Mouse (Mus musculus) v-Abl transformed pro-B cells (cell line): ENCODE measurements around the gene Dusp12.

ENCODE experiments used
- in situ Hi-C, 2 experiments: fragments of 400-800 bp; cut with MboI; formaldehyde crosslinking; loops; one replicate each; pipeline ENCODE4 v1.15.1; 2025; ENCODE audit not compliant: unreplicated experiment in 2 of 2

The Dusp12 gene

DNA sequence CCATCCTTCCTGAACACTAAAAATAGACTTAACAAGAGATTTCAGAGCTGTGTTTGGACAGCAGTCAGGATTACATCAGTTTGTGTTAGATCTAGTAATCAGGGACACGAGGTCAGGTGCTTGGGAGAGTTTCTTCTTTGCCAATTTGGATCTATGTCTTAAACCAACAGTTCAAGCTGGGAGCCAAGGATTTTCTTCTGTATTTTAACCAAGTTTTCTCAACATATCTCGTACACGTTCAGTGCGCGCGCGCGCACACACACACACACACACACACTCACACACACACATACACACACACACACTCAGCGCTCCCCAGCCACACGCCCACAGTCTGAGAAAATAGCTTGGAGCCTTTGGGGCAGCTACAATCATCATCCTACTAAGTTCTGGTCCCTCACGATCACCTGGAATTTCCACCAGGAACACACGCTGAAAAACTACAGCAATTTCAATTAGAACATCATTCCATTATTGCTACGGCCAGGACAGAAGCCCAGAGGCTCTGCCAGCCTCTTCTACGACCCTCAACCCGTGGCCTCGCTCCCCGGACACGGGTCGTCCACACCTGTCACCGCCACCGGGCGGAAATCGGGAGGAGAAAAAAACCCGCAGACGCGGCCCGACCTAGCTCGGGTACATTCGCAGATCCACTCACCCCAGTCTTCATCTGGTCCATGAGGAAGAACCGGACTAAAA, 18.2 kb downstream of the Dusp12 start:
- in situ Hi-C loops: no loop called here

DNA sequence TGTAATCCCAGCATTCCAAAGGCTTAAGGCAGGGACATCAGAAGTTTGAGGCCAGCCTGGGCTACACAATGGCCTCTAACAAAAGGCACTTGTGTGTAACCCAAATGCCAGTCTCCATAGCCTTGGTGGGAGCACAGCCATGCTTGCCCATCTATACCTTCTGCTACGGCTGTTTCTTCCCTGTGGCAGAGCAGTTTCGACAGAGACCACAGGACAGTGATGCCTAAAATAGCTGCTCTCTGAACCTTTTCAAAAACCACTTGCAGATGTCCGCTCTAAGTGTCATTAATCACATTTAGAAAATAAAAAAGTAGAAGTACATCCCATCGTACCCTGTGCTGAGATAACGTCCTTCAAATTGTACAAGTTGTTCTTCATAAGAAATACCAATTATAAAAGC, 19.9 kb downstream of the Dusp12 start:
- in situ Hi-C loops: no loop called here

DNA sequence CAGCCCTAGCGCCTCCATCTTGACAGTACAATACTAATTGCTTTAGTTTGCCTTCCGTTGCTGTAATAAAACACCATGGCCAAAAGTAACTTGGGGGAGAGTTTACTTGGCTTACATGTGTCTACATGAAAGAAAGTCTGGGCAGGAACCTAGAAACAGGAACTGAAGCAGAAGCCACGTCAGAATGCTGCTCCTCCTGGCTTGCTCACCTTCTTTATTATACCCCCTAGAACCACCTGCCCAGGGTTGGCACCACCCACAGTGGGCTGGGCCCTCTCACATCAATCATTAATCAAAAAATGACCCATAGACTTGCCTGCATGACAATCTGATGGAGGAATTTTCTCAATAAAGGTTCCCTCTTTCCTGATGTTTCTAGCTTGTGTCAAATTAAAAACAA, 20.6 kb downstream of the Dusp12 start:
- in situ Hi-C loops: no loop called here

DNA sequence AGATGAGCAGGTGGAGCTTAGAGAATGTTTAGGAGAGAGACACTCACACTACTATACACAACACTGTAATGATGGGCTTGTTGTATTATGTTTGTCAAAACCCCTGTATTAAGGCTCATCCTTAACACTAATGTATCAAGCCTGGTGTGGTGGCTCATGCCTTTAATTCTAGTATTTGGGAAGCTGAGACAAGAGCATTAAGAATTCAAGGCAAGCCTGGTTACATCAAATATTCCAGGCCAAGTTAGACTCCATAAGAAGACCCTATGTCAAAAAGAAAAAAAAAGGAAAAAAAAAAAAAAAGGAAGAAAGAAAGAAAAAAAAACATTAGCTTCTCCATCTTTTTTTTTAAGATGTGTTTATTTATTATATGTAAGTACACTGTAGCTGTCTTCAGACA, 21.1 kb downstream of the Dusp12 start:
- in situ Hi-C loops: no loop called here

DNA sequence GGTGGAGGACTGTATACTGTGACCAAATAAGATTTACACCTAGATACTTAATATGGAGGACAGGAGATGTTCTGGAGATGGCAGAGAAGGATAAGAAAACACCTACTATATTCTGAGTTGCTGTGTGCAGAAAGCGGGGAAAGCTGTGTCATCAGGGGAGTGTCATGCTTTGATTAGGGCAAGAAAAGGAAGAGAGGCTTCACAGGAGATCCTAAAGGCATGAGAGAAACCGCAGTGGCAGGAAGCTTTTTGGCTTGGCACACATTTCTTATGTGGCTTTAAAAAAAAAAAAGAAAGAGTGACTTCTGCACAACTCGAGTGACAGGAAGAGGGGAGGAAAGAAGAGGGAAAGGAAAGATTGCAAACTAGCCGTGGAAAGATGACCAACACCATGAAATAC, 22.3 kb downstream of the Dusp12 start:
- in situ Hi-C loops: no loop called here

DNA sequence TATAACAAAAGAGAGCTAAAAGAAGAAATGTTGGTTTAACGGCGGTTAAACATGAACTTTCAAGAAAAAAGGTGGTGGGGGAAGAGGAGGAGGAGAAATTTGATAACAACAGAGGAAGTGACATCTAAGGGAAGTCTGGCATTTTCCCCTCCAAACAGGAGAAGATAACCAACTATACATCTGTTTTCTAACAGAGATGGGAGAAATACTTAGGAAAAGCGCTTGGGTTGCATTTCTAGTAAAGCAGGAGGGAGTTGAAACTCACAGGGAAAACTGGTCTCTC, 23.0 kb downstream of the Dusp12 start:
- in situ Hi-C loops: no loop called here

DNA sequence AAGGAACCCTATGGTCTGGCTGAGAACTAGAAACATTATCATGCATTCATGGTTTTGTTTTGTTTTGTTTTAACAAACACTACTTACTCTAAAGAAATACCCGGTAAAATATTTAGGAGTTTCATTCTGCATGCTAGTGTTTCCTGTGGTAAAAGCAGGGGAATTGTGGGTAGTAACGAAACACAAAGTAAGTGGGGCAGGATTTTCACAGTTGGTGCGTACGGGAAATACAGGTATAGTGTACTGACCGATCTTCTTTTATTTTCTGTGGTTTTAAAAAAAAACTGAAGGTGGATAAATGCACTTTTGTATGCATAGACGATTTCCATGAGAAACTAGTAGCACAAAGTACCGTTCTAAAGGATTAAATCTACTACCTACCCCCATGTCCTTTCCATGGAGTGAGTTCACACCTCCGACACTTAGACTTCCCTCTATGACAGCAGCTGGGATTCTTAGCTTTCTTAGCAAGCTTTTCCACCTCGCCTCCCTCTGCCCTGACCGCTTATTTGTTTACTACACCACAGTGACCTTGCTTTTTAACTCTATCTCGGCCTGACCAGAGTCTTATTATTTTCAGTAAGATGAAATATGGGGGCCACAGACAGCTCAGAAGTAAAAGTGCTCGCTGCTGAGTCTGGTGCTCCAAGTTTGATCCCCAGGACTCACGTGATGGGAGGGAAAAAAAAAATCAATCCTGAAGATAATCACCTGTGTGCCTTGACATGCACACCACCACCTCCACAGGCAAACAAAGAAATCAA, 23.5 kb downstream of the Dusp12 start:
- in situ Hi-C loops: no loop called here

DNA sequence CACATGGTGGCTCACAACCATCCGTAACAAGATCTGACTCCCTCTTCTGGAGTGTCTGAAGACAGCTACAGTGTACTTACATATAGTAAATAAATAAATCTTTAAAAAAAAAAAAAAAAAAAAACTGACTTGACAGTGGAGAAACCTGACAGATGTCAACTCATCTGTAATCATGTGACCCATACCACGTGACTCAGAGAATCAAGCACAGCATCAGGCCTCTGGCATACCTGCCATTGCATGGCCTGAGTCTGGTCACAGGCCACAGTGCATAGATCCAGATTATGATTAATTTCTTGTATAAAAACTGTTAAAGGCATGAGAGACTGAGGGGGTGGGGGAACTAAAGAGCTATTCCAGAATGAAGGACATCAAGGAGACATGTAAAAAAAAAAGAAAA, 26.5 kb downstream of the Dusp12 start:
- in situ Hi-C loops: no loop called here

DNA sequence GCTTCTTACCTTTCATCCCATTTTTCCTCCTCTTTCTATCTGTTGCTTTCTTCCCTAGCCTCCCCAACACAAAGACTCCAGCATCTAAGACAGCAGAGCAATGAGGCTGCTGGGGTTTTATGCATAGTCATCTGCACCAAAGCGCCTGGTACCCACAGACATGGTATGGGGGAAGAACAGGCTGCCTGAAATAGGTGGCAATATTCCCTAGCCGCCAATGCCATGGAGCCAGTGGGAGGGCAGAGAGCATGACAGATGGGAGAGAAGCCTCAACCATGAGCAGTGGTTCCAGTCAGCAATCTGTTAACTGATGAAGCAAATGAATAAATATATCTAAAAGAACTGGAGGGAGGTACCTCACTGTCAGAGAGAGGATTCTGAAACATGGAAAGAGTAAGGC, 28.0 kb downstream of the Dusp12 start:
- in situ Hi-C loops: no loop called here

DNA sequence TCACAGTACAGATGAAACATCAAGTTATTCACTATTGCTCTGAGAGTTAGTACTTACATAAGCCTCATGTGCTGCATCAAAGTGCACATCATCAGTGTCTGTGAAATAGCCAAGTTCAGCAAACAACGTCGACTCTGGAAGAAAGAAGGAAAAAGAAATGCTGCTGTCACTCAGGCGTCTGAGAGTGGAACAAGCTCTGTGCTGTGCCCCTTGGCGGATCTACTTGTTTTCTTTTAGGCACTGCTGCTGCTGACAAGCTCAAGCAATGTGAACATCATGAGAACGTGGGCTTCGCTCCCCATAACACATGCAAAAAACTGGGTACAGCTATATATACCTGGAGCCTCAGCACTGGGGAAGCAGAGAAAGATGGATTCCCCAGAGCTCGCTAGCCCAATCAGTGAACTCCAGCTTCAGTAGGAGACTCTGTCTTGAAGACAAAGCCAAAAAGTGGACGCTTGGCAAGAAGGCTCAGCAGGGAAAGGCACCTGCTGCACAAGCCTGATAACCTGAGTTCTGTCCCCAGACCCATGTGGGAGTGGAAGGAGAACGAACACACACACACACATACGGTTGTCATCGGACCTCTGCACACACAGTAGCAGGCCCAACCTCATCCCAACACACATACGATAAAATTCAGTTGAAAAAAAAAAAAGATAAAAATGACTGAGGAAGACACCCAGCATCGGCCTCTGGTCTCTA, 30.1 kb downstream of the Dusp12 start:
- in situ Hi-C loops: no loop called here

DNA sequence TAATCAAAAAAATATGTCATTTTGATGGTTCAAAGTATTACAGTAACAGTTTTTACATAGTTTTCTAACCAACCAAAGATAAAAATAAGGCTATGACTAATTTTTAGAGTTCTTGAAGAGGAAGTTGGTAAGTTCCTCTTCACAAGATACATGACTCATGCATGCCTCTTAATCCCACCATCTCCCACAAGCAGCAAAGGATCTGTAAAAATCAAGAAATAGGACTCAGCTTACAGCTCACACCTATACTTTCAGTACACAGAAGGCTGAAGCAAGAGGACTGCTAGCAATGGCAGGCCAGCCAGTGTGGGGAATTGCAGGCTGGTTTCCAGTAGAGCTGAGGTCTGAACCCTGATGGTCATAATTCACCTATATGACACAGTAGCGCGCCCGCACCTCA, 31.7 kb downstream of the Dusp12 start:
- in situ Hi-C loops: no loop called here

DNA sequence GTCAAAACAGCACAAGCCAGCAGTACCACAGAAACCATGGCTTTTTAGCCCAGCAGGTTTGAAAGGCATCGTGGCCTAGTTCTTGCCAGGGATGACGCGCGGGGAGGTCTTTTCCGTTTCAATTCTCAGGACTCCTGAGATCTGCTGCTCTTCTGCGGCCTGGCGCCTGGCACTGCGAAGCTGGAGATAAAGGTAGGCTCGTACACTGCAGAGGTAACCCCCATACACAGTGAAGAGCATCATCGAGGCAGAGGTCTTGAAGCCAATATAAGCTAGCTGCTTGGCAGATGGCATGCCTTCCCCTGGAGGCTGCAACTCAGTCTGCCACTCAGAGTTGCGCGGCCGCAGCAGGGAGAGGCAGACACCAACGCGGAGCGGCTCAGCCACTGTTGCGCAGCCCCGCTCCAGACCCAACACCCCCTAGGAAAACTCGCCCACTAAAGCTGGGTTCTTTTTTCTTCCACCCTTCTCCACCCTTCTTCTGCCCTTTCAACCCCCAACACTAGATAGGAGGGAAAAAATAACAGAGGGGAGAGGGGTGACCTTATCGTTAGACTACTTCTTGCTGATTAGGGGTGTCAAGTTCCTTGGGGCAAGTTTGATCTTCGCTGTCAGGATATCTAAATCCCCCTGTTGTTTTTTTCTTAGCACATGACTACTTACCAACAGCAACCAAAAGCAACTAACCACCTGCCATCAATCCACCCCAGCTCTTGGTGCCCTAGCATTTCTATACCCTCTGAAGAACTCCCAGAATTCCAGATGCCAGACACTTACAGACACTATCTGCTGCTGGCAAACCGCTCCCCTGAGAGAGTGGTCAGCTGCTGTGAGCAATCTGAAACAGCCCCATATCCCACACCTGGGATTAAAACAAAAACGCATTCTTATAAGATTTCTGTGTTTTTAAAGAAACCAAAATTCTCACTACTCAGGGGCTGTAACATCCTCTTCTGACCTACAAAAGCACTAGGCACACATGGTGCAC, 34.4 kb downstream of the Dusp12 start:
- in situ Hi-C loops: no loop called here

DNA sequence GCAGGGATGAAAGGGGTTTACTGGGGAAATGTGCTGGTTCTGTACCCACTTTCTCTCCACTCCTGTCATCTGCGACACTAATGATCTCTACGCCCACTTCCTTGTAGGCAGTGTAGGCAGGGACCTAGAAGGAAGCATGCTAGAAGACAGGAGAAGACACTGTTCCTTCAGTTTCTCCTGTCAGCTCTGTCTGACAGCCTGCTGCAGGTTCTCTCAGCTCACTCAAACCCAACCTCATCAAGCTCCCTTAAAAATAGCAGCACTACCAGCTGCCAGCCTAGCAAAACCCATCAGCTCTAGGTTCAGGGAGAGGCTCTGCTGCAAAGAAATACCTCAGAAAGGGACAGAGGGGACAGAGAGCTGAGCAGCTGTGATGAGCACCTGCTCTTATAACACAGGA, 35.3 kb downstream of the Dusp12 start:
- in situ Hi-C loops: no loop called here

DNA sequence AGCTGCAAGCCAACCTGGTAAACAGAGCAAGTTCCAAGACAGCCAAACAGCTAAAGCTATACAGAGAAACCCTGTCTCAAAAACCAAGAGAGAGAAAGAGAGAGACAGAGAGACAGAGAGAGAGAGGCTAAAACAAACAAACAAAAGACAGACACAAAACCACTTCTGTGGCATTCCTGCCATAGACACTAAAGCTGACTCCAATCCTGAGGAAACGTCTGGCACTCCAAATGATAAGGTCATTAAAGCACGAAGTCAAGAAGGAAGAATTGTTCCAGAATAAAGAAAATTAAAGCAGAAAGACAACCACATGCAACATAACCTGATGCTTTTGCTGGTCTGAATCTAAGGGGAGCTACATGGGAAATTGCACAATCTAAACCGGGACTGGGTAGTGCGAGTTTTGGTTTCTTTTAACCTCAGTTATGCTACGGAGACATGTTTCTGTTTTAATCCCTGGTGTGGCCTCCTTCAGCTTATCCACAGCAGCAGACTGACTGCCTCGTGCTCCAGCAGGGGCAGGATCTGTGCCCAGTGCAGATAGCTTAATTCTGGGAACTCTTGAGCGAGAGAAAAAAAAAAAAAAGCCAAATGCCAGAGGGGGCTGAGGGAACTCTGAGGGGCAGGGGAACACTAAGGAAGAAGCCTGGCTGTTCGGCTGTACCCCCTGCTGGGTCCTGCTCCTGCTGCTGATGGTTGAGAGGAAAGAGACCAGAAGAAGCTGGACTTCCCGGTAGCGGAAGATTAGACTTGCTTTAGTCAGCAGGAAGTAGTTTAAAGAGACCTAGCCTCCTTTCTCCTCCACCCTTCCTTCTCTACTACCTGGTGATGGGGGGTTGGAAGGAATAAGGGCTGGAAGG, 39.7 kb downstream of the Dusp12 start:
- in situ Hi-C loops: loop anchor here (25.0 kb wide), 2 partner anchors 883 to 1308 kb away; partner anchors contain the start of genes Hsd17b7 (in 2 of the 2) and Nuf2 (in 2 of the 2)

DNA sequence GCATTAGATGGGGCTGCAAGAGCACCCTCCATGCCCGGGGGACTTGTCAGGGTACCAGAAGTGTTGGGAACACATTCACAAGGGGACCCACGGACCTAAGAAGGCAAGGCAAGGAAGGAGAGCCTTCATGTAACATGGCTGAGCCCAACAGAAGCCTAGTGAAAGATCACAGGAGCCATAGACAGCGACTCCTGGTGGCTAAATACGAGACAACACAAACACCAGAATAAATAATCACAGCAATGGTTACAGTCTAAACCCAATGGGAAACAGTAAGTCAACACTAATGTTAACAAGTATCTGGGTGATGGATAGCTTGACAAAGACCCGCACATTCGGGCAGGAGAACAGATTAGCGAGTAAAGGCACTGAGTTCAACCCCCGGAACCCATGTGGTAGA, 41.0 kb downstream of the Dusp12 start:
- in situ Hi-C loops: loop anchor here (25.0 kb wide), 2 partner anchors 882 to 1307 kb away; partner anchors contain the start of genes Hsd17b7 (in 2 of the 2) and Nuf2 (in 2 of the 2)

DNA sequence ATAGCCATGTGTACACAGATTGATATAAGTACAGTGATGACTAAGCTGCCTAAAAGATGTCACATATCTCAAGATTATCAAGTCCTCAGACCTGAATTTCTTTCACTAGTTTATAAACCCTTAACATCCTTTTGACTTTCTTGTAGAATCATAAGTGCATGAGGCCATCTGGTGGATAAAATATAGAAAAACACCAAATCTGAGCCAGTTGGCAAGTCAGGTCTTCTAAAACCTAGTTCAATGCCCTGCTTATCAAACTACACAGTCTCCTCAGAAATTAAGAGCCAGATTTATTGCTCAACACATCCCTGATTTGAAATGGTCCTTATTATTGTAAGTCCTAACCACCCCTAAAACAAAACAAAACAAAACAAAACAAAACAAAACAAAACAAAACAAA, 45.7 kb downstream of the Dusp12 start:
- in situ Hi-C loops: loop anchor here (5.0 to 25.0 kb wide), 5 partner anchors 207 to 1302 kb away; partner anchors contain the start of genes Hsd17b7 (in 2 of the 2), Nuf2 (in 2 of the 2) and Uhmk1 (in 1 of the 2)

DNA sequence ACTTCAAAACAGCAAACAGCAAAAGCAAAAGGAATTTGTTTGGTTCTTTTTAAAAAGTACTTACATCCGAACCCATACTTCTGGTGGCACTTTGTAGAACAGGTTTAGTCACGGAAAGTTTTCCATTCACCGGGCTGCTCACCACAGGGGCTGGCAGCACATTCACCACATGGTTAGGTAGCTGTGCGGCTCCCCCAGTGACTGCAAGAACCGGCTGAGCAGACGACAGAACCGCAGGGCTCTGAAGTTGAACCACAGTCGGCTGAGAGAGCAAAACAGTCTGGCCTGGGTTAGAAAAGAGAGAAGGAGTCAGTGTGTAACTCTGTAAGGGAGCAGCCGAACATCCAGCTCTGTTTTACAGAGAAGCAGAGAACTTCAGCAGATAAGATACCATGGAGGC, 50.6 kb downstream of the Dusp12 start:
- in situ Hi-C loops: loop anchor here (5.0 to 25.0 kb wide), 5 partner anchors 202 to 1297 kb away; partner anchors contain the start of genes Hsd17b7 (in 2 of the 2), Nuf2 (in 2 of the 2) and Uhmk1 (in 1 of the 2)

DNA sequence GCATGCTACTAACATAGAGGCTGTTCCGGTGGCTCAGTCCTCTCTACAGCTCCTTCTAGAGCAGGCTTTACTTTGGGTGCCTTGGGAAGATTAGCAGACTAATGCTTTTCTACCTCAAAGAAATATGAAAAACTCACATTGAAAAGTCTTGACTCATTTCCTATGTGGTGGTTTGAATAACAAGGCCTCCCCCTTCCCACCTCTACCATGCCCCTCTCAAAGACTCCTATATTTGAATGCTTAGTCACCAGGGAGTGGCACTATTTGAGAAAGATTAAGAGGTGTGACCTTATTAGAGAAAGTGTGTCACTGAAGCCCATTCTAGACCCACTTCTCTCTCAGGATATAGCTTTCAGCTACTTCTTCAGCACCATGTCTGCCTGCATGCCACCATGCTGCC, 55.6 kb downstream of the Dusp12 start:
- in situ Hi-C loops: loop anchor here (10.0 to 25.0 kb wide), 3 partner anchors 605 to 1292 kb away; partner anchors contain the start of genes Hsd17b7 (in 2 of the 2) and Nuf2 (in 2 of the 2)

DNA sequence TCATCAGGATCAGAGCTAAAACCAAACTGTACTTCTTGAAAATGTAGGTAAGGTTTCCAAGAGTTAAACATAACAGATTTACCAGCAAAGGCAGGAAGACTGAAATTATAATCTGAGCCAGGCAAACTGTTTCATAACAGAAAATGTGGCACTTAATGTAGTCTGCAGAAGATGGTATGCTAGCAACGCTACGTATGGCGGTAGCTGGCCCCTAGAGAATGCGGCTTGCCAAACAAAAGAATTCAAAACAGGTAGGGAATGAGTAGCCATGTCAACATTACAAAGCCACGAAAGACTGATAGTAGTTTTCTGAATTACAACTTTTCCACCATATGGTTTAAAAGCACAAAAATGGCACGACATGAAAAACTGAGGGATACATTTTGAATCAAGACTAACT, 56.0 kb downstream of the Dusp12 start:
- in situ Hi-C loops: loop anchor here (25.0 kb wide), 2 partner anchors 867 to 1292 kb away; partner anchors contain the start of genes Hsd17b7 (in 2 of the 2) and Nuf2 (in 2 of the 2)
